Mouse (Mus musculus) megakaryocyte, embryonic 14.5 days (primary cell): Measurements from ENCODE around the gene Gast.

Experiments
- FLI1 ChIP-seq: IDR thresholded peaks from 2 replicates; pipeline ENCODE4 v1.6.1; 2012; ENCODE audit warnings: low read length, inconsistent platforms, mixed read lengths
- GATA1 ChIP-seq: IDR thresholded peaks from 3 replicates; pipeline ENCODE4 v1.6.1; 2012; ENCODE audit warnings: mixed read lengths, low read length, inconsistent platforms, borderline replicate concordance

DNA sequence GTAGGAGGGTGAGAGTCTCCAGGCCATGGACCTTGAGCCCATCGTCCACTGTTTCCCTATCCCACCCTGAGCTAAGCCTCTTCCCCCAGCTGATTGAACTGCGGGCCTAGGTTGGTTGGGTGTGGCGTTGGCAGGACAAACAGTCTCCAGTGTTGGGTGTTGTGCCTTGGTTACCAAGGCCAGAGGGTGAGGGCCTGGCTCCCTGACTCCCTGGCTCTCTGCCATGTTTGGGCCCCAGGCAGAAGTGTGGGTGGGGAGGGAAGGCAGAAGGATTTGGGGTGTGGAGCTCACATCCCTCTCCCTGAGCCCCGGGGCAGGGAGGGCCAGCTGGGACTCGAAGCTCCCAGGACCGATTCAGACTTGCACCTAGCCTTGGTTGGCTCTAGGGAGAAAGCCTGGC is 45.3 kb upstream of the Gast start:
- no peak for TF ChIP-seq GATA1
- TF ChIP-seq FLI1 = no peak
